Comparison of ENCODE assay signal across 8 mouse cellular contexts in genomic region chr19:4227894-4228678, GRCm38 (mm10). TPM values are rescaled to one million over a fixed set of nuclear protein-coding genes. Genes with fewer than 3 reads are reported as not detected.
A peak's percentile ranks its signal among the peaks of the same experiment; 100 is the strongest.
DNase-seq lines count a peak whose midpoint lies in the region; ATAC-seq lines count a peak whose summit lies in the region.

No protein-coding gene starts in this region.

- peak; percentile 52 for ATAC-seq in common myeloid progenitor, adult 5-6 weeks (replicated peaks; ENCODE audit: low read depth, poor library complexity, severe bottlenecking)

- DNase-seq in adrenal gland, adult 18-20 months (ENCODE audit: low spot score in 2 of 2), result peak; percentile 63 to 71
- DNase-seq in adrenal gland, adult 8-10 months, result no peak
- DNase-seq in Muller cell, postnatal 12 days (ENCODE audit: inconsistent ontology term), result peak; percentile 83
- DNase-seq in heart, adult 8-10 months (ENCODE audit: low spot score), result peak; percentile 86
- DNase-seq in kidney, postnatal 14 days, result peak; percentile 84
- DNase-seq in lung, postnatal 14 days, result peak; percentile 81
- DNase-seq in skeletal muscle tissue, adult 2 months (ENCODE audit: low read depth, low spot score), result peak; percentile 79

RNA-seq across cellular contexts. Expression of gene Pold4, which starts 3.6 kb away (rescaled TPM):
- total RNA-seq in adrenal gland, adult 18-20 months (2021), result 10 to 100 TPM; 41.0 to 44.4 TPM
- 10 to 100 TPM; 39.0 to 53.5 (median 52.4) TPM for total RNA-seq in adrenal gland, adult 8-10 months (2022)
- total RNA-seq in common myeloid progenitor, adult 5-6 weeks (2017), result 64.3 and 74.0 TPM in 2 replicates
- 10 to 100 TPM; 11.9 to 17.5 (median 14.3) TPM for total RNA-seq in heart, adult 8-10 months (2022)

RNA-seq across cellular contexts. Expression of gene AC109138.7, which starts 13.9 kb away (rescaled TPM):
- not detected for total RNA-seq in adrenal gland, adult 18-20 months (2021)
- not detected for total RNA-seq in adrenal gland, adult 8-10 months (2022)
- total RNA-seq in common myeloid progenitor, adult 5-6 weeks (2017), result not detected in 2 replicates
- total RNA-seq in heart, adult 8-10 months (2022), result under 1 TPM in 1 of 4 experiments, not detected in 3; 0.87 TPM

RNA-seq across cellular contexts. Expression of gene Clcf1, which starts 14.0 kb away (rescaled TPM):
- 10 to 100 TPM in 1 of 2 experiments, 1 to 10 TPM in 1; 7.9 to 11.1 TPM for total RNA-seq in adrenal gland, adult 18-20 months (2021)
- 10 to 100 TPM in 1 of 4 experiments, 1 to 10 TPM in 3; 4.5 to 14.4 (median 7.6) TPM for total RNA-seq in adrenal gland, adult 8-10 months (2022)
- 2.0 and 5.0 TPM in 2 replicates for total RNA-seq in common myeloid progenitor, adult 5-6 weeks (2017)
- 1 to 10 TPM in 2 of 4 experiments, under 1 TPM in 2; 0.57 to 1.6 (median 1.0) TPM for total RNA-seq in heart, adult 8-10 months (2022)

RNA-seq across cellular contexts. Expression of gene Rad9a, which starts 26.6 kb away (rescaled TPM):
- 1 to 10 TPM; 7.5 to 9.0 TPM for total RNA-seq in adrenal gland, adult 18-20 months (2021)
- total RNA-seq in adrenal gland, adult 8-10 months (2022), result 10 to 100 TPM in 3 of 4 experiments, 1 to 10 TPM in 1; 8.7 to 14.3 (median 11.9) TPM
- total RNA-seq in common myeloid progenitor, adult 5-6 weeks (2017), result 10.7 and 20.5 TPM in 2 replicates
- 1 to 10 TPM; 5.3 to 6.2 (median 5.6) TPM for total RNA-seq in heart, adult 8-10 months (2022)

RNA-seq across cellular contexts. Expression of gene Ppp1ca, which starts 36.2 kb away (rescaled TPM):
- 100 to 1,000 TPM; 353 to 384 TPM for total RNA-seq in adrenal gland, adult 18-20 months (2021)
- 100 to 1,000 TPM; 371 to 396 (median 387) TPM for total RNA-seq in adrenal gland, adult 8-10 months (2022)
- total RNA-seq in common myeloid progenitor, adult 5-6 weeks (2017), result 450 and 486 TPM in 2 replicates
- 100 to 1,000 TPM; 261 to 310 (median 281) TPM for total RNA-seq in heart, adult 8-10 months (2022)
